In the genomic region with DNA sequence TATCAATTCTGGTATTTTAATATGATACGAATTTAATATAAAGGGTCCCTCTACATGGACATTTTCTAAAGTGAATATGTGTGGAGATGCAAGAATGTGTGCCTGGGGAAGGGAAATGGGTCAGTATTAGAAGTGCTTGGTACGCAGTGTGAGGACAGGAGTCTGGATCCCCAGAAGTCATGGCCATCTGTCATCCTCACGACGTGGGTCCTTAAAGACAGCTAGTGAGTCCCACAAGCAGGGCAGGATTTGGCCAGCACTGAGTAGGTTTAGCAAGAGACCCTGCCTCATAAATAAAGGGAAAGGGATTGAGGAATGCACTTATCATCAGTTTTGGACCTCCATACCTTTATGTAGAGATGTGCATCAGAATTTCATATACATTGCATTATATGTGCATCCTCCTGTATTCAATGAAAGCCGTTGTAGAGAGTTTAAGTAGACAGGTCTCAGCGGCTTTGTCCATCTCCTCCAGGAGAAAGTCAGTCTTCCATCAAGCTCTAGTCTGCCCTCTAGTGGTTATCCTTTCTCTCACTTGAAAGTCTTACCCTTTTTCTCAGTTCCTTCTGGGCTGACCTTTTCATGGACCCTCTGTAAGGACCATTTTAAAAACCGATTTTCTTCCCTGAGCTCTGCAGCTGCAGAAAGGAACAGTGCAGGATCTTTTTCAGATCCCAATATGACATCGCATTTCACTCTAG, we compare ENCODE assay signal across 10 mouse cellular contexts.
DNase-seq lines count a peak whose midpoint lies in the region; ATAC-seq and TF ChIP-seq lines count a peak whose summit lies in the region.
"Had no signal": no experiment of that assay in that cellular context is flagged by ENCODE, and none has a peak within 500 bp of the region (broad histone marks: within the 10 kb centered on the region; RNA-seq: fewer than 3 reads in every experiment).

No protein-coding gene starts in this region.

- TF ChIP-seq CTCF in liver, postnatal 0 days (IDR thresholded peaks at IDR 0.05; ENCODE audit: low read depth), result peak; percentile 50
- no peak for TF ChIP-seq CTCF in thymus, adult 2 months (IDR thresholded peaks at IDR 0.05; ENCODE audit: borderline replicate concordance, control insufficient read depth, extremely low read depth, insufficient read depth, low read length, poor library complexity)

- H3K9me3 ChIP-seq in liver, postnatal 0 days (ENCODE audit: low read length), result no peaks in the 10 kb centered on the region
- H3K9me3 ChIP-seq in liver, embryonic 11.5 days (ENCODE audit: control insufficient read depth, low read length), result no peaks in the 10 kb centered on the region
- H3K9me3 ChIP-seq: midbrain, embryonic 12.5 days had no signal

- DNase-seq in heart, adult 8-10 months (ENCODE audit: low spot score), result peak; percentile 11
- no peak for DNase-seq in heart, postnatal 25 days (ENCODE audit: low spot score)
- DNase-seq in liver, postnatal 0 days, result no peak
- DNase-seq in liver, embryonic 11.5 days (ENCODE audit: low spot score), result no peak
- DNase-seq in adipocyte (ENCODE audit: low spot score), result peak; percentile 6
- peak; percentile 1 for DNase-seq in lung, postnatal 36 days
- DNase-seq in thymus, adult 2 months, result no peak
- DNase-seq in ovary, adult 18-20 months (ENCODE audit: low spot score), result no peak

- intact Hi-C loops in heart, postnatal 25 days (cut with DNase I), result no loop called here

- H3K4me1 ChIP-seq in liver, postnatal 0 days (ENCODE audit: insufficient read depth), result no peaks in the 10 kb centered on the region
- H3K4me1 ChIP-seq in liver, embryonic 11.5 days (replicated peaks; ENCODE audit: control insufficient read depth, insufficient read depth, low read length), result no peaks in the 10 kb centered on the region
- H3K4me1 ChIP-seq in thymus, adult 2 months (replicated peaks; ENCODE audit: control insufficient read depth, insufficient read depth, low read length), result no peaks in the 10 kb centered on the region
- H3K4me1 ChIP-seq: midbrain, embryonic 12.5 days had no signal

- H3K4me3 ChIP-seq in liver, postnatal 0 days (ENCODE audit: low read depth, low read length), result no peak overlapping the region
- no peak overlapping the region for H3K4me3 ChIP-seq in liver, embryonic 11.5 days (ENCODE audit: low read depth, low read length)
- H3K4me3 ChIP-seq in thymus, adult 2 months (ENCODE audit: control insufficient read depth, insufficient read depth, low read length), result no peak overlapping the region
- H3K4me3 ChIP-seq: midbrain, embryonic 12.5 days had no signal

- H3K9ac ChIP-seq in liver, postnatal 0 days (replicated peaks), result no peak overlapping the region
- H3K9ac ChIP-seq in liver, embryonic 11.5 days (ENCODE audit: low read depth, low read length), result no peak overlapping the region
- H3K9ac ChIP-seq: midbrain, embryonic 12.5 days had no signal

- H3K4me2 ChIP-seq in liver, postnatal 0 days (ENCODE audit: low read depth, low read length), result no peak overlapping the region
- H3K4me2 ChIP-seq in liver, embryonic 11.5 days, result no peak overlapping the region
- H3K4me2 ChIP-seq: midbrain, embryonic 12.5 days had no signal

- H3K27ac ChIP-seq in liver, postnatal 0 days (ENCODE audit: low read depth), result no peak overlapping the region
- H3K27ac ChIP-seq in liver, embryonic 11.5 days (ENCODE audit: low read depth, low read length), result no peak overlapping the region
- no peak overlapping the region for H3K27ac ChIP-seq in thymus, adult 2 months (ENCODE audit: control insufficient read depth, insufficient read depth, low read length)
- H3K27ac ChIP-seq: midbrain, embryonic 12.5 days had no signal

- no peaks in the 10 kb centered on the region for H3K27me3 ChIP-seq in liver, postnatal 0 days (ENCODE audit: insufficient read depth, low read length)
- no peaks in the 10 kb centered on the region for H3K27me3 ChIP-seq in liver, embryonic 11.5 days (replicated peaks; ENCODE audit: control insufficient read depth, insufficient read depth, low read length)
- H3K27me3 ChIP-seq in thymus, adult 2 months (ENCODE audit: control insufficient read depth, insufficient read depth, low read length), result no peaks in the 10 kb centered on the region
- H3K27me3 ChIP-seq: midbrain, embryonic 12.5 days had no signal

- ATAC-seq in liver, postnatal 0 days, result no peak
- ATAC-seq in liver, embryonic 11.5 days (replicated peaks; ENCODE audit: low FRiP score), result no peak
- ATAC-seq: forebrain, embryonic 16.5 days had no signal

- WGBS in liver, postnatal 0 days (ENCODE audit: insufficient replicate concordance), result 53% methylated on average over 8 of the region's 8 CpGs
- WGBS in liver, embryonic 11.5 days, result 54% methylated on average over 8 of the region's 8 CpGs
- WGBS in thymus, adult 2 months, result 57% methylated on average over 8 of the region's 8 CpGs

- TF ChIP-seq POLR2A in thymus, adult 2 months (IDR thresholded peaks at IDR 0.05; ENCODE audit: control insufficient read depth, extremely low read depth, insufficient read depth, low read length, poor library complexity), result no peak

- no peak for TF ChIP-seq EP300 in liver, postnatal 0 days (IDR thresholded peaks at IDR 0.05; ENCODE audit: low read depth)

- H3K36me3 ChIP-seq in liver, postnatal 0 days (replicated peaks; ENCODE audit: insufficient read depth, low read length), result no peaks in the 10 kb centered on the region
- H3K36me3 ChIP-seq in liver, embryonic 11.5 days (ENCODE audit: control insufficient read depth, insufficient read depth, low read length), result no peaks in the 10 kb centered on the region
- H3K36me3 ChIP-seq in thymus, adult 2 months (ENCODE audit: control insufficient read depth, insufficient read depth, low read length), result no peaks in the 10 kb centered on the region
- H3K36me3 ChIP-seq: midbrain, embryonic 12.5 days had no signal

Comparison
In these comparisons a context has a peak if more than half of its experiments do, and no peak if none do; other contexts are left out.
1. DNase-seq: peak in heart, adult 8-10 months (single experiment), adipocyte (single experiment) and lung, postnatal 36 days (single experiment); none in heart, postnatal 25 days (single experiment), liver, postnatal 0 days (single experiment), liver, embryonic 11.5 days (single experiment), thymus, adult 2 months (single experiment) and ovary, adult 18-20 months (single experiment).